Mouse (Mus musculus) stomach, postnatal 0 days (tissue): ENCODE data around the gene Ano2.

ENCODE experiments used
- CTCF ChIP-seq: IDR thresholded peaks from 2 replicates; pipeline ENCODE4 v1.5.1; 2016; ENCODE audit warnings: antibody characterized with exemption, low read depth, mild to moderate bottlenecking, moderate library complexity
- EP300 ChIP-seq: optimal IDR thresholded peaks from 2 replicates; pipeline ENCODE3; 2016; ENCODE audit warnings: antibody characterized with exemption

DNA sequence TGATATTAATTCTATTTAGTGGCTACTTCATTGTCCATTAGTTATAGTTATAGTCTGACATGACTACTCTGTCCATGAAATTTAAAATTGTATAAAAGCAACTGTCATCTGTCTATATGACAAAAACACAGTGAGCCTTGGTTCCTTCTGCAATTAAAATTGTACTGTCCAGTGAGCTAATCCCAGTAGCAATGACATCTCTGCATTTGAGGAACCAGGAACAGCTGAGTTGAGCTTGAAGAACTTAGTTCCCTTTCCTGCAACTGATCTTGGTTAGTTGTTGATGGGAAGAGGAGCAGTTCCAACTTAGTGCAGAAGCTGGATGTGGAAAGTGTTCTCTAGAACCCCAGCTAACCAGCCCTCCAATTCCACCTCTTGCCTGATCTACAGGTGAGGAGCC is 4.8 kb upstream of the Ano2 start:
- no peak for TF ChIP-seq CTCF
- TF ChIP-seq EP300 = no peak
